Mouse (Mus musculus): ENCODE data around the gene Rdh19. TPM values are rescaled to one million over a fixed set of nuclear protein-coding genes. Genes with fewer than 3 reads are reported as not detected.
"Not testable (repeated sequence)": the region's sequence is repeated elsewhere in the genome, so short reads cannot be mapped to it uniquely, and the experiment has no call there.

The Rdh19 gene
- total RNA-seq, 2 experiments from 2014 or later: not detected

GRCm38 (mm10) chr10:127878262-127879057, 28.7 kb downstream of the Rdh19 start:
- DNase-seq: no peak
- intact Hi-C loops (cut with DNase I; ENCODE audit: low total_unique reads): no loop called here

- intact Hi-C loops (cut with DNase I; ENCODE audit: low total_unique reads): no loop called here
Measured at GRCm38 (mm10) chr10:127879155-127879688, 29.5 kb downstream of the Rdh19 start.

DNA sequence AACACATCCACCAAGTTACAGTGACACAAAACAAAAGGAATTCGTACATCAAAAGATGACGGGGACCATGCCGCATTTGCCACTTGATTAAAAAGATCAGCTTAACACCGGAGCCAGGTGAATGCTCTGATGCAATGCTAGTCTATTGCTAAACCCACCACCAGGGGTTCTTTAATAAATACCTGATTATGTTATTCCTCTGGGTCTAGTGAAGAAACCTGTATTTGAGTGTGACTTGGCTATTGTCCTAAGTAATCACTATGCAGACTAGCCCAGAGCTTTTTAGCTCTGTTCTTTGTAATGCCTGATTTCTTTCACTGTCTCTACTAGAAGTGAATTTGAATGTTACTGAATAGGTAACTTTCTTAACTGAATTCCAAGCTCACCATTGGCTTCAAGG, 31.3 kb downstream of the Rdh19 start:
- no peak for DNase-seq
- intact Hi-C loops (cut with DNase I; ENCODE audit: low total_unique reads): no loop called here

More at GRCm38 (mm10) chr10:127879155-127879688, 29.5 kb downstream of the Rdh19 start:
- DNase-seq: no peak

GRCm38 (mm10) chr10:127886551-127886950, 36.8 kb downstream of the Rdh19 start:
- no peak for DNase-seq
- intact Hi-C loops (cut with DNase I; ENCODE audit: low total_unique reads): no loop called here

- intact Hi-C loops (cut with DNase I; ENCODE audit: low total_unique reads): no loop called here
- DNase-seq: no peak
Measured at GRCm38 (mm10) chr10:127886971-127887370, 37.2 kb downstream of the Rdh19 start.

DNA sequence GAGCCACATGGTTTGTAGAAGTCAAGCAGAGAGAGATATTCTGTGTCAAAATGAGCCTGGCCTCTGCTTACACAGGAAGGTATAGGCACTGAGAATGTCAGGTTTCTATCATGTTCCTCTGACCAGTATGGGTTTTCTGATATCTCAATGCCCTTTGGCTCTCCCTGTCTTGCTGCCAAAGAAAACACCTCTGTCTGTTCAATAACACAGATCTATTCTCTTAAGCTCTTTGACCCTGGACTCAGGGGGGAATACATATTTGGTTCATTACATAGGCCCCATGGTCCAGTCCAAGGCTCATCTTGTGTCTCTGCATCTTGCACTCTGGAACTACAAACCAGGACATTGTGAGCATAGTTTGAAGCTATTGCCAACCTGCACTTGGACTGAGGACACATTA, 38.9 kb downstream of the Rdh19 start, which contains the start of gene Rdh7:
Rdh7 (minus strand) TSS at position 213 of the 400 bp plus-strand sequence.
- no peak for DNase-seq
- intact Hi-C loops (cut with DNase I; ENCODE audit: low total_unique reads): no loop called here

DNA sequence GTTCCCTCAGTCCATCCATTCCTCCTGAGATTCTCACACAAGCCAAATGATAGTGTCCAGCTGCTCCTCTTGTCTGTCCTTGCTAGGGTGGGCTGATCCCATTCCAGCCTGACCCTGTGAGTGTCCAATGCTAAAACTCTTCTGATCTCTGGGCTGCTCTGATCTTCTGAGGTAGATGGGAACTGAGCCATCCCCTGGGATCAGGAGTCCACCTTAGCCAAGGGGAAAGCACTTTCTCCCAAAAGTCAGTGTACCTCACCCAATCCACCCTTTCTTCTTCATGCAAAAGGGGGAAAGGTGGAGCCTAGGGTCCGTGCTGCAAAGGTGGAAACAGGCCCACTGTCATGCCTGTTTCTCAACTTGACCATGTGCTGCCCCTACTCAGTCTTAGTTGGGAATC, 41.8 kb downstream of the Rdh19 start:
- DNase-seq: no peak
- intact Hi-C loops (cut with DNase I; ENCODE audit: low total_unique reads): no loop called here

GRCm38 (mm10) chr10:127893163-127894022, 43.7 kb downstream of the Rdh19 start:
- intact Hi-C loops (cut with DNase I; ENCODE audit: low total_unique reads); DNase-seq: not testable (repeated sequence)

GRCm38 (mm10) chr10:127896705-127897104, 47.0 kb downstream of the Rdh19 start:
- intact Hi-C loops (cut with DNase I; ENCODE audit: low total_unique reads): no loop called here
- DNase-seq: no peak

- no peak for DNase-seq
- intact Hi-C loops (cut with DNase I; ENCODE audit: low total_unique reads): no loop called here
Measured at GRCm38 (mm10) chr10:127897506-127897905, 47.8 kb downstream of the Rdh19 start.

DNA sequence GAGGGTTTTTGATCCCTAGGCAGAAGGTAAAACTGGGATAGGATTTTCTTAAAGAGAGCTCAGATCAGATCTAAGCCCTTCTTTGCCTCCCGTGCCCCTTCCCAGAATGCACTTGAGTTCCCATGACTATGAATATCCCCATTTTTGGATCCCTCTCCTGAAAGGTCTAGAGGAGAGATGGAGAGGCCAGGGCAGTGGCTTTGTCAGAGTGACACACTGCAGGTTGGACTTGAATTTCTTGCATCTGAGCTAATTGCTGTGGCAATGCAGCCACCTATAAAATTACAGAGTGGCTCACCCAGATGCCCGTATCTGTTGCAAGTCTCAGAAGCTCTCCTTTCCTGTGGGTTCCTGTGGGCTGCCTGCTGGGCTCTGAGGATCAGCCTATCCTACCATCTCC, 48.5 kb downstream of the Rdh19 start, which contains the start of gene Sdr9c7:
Sdr9c7 (plus strand) TSS at position 301 of the 400 bp plus-strand sequence.
- intact Hi-C loops (cut with DNase I; ENCODE audit: low total_unique reads): no loop called here
- DNase-seq: no peak

DNA sequence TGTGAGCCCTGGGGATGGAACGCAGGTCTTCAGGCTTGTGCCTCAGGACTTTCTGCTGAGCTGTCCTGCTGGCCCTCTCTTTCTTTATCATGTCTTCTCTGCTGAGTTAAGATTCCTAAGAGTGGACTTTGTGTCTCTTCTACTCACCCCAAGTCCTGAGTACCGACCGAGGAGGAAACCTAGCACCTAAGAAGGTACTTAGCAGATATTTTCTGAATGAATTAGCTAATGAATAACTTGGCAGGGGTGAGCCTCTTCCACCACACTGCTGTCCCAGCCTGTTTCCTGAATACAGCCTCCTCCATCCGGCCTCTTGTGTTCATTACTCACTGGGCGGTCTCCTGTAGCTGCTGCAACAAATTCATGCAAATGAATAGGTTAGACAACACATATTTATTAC, 50.1 kb downstream of the Rdh19 start:
- DNase-seq: no peak

DNA sequence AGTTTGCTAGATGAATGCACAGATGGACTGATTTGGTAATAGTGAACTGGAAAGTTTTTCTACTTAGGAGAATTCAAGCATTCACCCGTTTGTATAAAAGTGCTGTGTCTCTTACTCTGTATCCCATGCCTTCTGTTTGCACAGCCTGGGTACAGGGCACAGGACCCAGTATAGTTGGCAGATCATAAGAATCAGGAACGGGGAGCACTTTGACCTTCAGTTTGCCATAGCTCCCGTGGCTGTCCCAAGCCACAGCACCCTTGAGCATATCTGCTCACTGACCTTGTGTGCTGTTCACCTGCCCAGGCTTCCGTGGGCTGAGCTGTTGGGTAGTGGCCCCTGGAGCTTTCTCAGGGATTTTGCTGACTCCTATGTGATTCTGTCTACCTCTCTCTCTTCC, 52.0 kb downstream of the Rdh19 start:
- intact Hi-C loops (cut with DNase I; ENCODE audit: low total_unique reads): no loop called here
- DNase-seq: no peak

More for the DNA sequence above, 50.1 kb downstream of the Rdh19 start:
- intact Hi-C loops (cut with DNase I; ENCODE audit: low total_unique reads): no loop called here

DNA sequence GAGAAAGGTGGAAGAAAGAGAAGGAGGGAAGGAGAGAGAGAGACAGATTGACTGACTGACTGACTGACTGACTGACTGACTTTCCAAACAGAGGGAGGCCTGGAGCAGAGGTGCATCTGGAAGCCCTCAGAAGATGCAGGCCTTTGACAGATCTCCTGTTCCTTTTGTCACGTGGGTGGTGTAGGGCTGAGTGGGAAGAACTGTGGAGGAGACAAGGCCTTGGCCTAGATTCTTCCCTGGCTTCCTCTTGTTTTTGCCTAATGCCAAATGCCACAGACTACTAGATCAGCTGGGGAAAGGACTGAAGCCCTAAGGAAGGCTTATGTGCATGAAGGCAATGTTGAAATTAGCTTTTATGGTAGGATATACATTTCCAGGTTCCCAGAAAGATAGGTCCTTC, 53.4 kb downstream of the Rdh19 start:
- no peak for DNase-seq
- intact Hi-C loops (cut with DNase I; ENCODE audit: low total_unique reads): no loop called here

DNA sequence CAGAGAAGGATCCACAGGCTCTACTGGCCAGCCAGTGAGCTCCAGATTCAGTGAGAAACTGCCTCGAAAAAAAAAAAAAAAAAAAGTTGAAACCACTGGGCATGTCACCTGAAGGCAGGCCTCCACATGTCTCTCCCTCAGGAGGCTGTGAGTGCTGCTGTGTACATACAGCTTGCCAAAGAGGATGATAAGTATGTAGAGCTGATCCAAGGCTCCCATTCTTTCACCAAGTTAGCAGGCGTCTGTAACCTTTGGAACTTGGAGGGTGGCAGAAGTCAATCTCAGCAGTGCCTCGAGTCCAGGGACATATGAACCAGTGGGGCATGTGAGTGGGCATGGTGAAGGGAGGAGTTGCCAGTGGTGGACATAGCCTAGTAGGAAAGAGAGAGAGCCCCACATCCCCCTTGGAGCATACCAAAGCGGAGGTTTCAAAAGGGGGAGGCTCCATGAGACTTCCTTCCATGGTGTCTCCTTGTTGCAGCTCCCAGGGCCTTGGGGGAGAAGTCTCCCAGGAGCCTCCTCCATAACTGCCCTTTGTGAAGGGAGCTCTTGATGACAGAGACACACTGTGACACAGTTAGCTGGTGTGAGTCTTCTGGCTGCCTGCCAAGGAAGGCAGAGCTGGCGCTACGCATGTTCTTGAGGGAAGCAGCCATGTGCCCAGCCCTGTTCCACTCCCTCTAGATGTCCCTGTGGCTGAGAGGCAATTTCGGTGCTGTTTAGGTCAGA, 55.2 kb downstream of the Rdh19 start:
- no peak for DNase-seq
- intact Hi-C loops (cut with DNase I; ENCODE audit: low total_unique reads): no loop called here

- intact Hi-C loops (cut with DNase I; ENCODE audit: low total_unique reads): no loop called here
- no peak for DNase-seq
Measured at GRCm38 (mm10) chr10:127906138-127906537, 56.4 kb downstream of the Rdh19 start.

GRCm38 (mm10) chr10:127907386-127907951, 57.7 kb downstream of the Rdh19 start:
- intact Hi-C loops (cut with DNase I; ENCODE audit: low total_unique reads): no loop called here
- DNase-seq: no peak
